Mouse (Mus musculus) G1E-ER4 (cell line): ENCODE results near the gene Ap1b1. TPM values are rescaled to one million over a fixed set of nuclear protein-coding genes. Genes with fewer than 3 reads are reported as not detected.

Experiments used
- GATA1 ChIP-seq: IDR thresholded peaks from one replicate; pipeline ENCODE4 v1.8.0; 2012; ENCODE audit warnings: low read length, inconsistent platforms
- polyA plus RNA-seq: library from polyadenylated mRNA; stranded (reverse); fragments of >175 nt; gene quantifications from 2 replicates; pipeline ENCODE4 v1.2.3, GENCODE M21; 2012

Gene Ap1b1
- polyA plus RNA-seq, 1 experiment, result 69.3 TPM

- TF ChIP-seq GATA1, result no peak
Measured at GRCm38 (mm10) chr11:5041144-5041780, 54.6 kb downstream of the Ap1b1 start.

- TF ChIP-seq GATA1, result no peak
Measured at GRCm38 (mm10) chr11:5042645-5043381, 56.2 kb downstream of the Ap1b1 start.

GRCm38 (mm10) chr11:5046321-5046926 lies 59.8 kb downstream of the Ap1b1 start:
- no peak for TF ChIP-seq GATA1

- no peak for TF ChIP-seq GATA1
Measured at GRCm38 (mm10) chr11:5051629-5052028, 65.0 kb downstream of the Ap1b1 start.

- no peak for TF ChIP-seq GATA1
Measured at GRCm38 (mm10) chr11:5052200-5052854, 65.7 kb downstream of the Ap1b1 start.

- TF ChIP-seq GATA1, result no peak
Measured at GRCm38 (mm10) chr11:5054151-5054550, 67.5 kb downstream of the Ap1b1 start.

- TF ChIP-seq GATA1, result no peak
Measured at GRCm38 (mm10) chr11:5054874-5055273, 68.2 kb downstream of the Ap1b1 start.

- TF ChIP-seq GATA1, result no peak
Measured at GRCm38 (mm10) chr11:5055945-5056938, 69.6 kb downstream of the Ap1b1 start.

- TF ChIP-seq GATA1, result no peak
Measured at GRCm38 (mm10) chr11:5057064-5057463, 70.4 kb downstream of the Ap1b1 start.

GRCm38 (mm10) chr11:5057541-5057855 lies 70.9 kb downstream of the Ap1b1 start:
- no peak for TF ChIP-seq GATA1

- TF ChIP-seq GATA1, result no peak
Measured at GRCm38 (mm10) chr11:5057856-5058641, 71.4 kb downstream of the Ap1b1 start, which contains the start of gene Rasl10a. Gene Rasl10a, plus strand, starts transcription at chr11:5058128.

GRCm38 (mm10) chr11:5058783-5059182 lies 72.2 kb downstream of the Ap1b1 start:
- no peak for TF ChIP-seq GATA1

- no peak for TF ChIP-seq GATA1
Measured at GRCm38 (mm10) chr11:5059230-5059629, 72.6 kb downstream of the Ap1b1 start.

- no peak for TF ChIP-seq GATA1
Measured at GRCm38 (mm10) chr11:5059704-5060156, 73.1 kb downstream of the Ap1b1 start.
